Mouse (Mus musculus) G1E (cell line): ENCODE measurements around the gene Pde4c.

Experiments used
- CTCF ChIP-seq: IDR thresholded peaks from 2 replicates; pipeline ENCODE4 v1.5.1; 2012; ENCODE audit warnings: low read depth, low read length, inconsistent platforms, mixed read lengths
- GATA1 ChIP-seq: IDR thresholded peaks from 2 replicates; pipeline ENCODE4 v1.6.1; 2012; ENCODE audit warnings: borderline replicate concordance, low read length, inconsistent platforms, mixed read lengths
- POLR2AphosphoS5 ChIP-seq: IDR thresholded peaks from 2 replicates; pipeline ENCODE4 v1.6.1; 2012; ENCODE audit warnings: low read depth, low read length, inconsistent platforms; ENCODE audit not compliant: insufficient replicate concordance
- TAL1 ChIP-seq: conservative IDR thresholded peaks from 2 replicates; pipeline ENCODE4 v1.6.1; 2012; ENCODE audit warnings: low read depth, low read length, inconsistent platforms, mixed read lengths

DNA sequence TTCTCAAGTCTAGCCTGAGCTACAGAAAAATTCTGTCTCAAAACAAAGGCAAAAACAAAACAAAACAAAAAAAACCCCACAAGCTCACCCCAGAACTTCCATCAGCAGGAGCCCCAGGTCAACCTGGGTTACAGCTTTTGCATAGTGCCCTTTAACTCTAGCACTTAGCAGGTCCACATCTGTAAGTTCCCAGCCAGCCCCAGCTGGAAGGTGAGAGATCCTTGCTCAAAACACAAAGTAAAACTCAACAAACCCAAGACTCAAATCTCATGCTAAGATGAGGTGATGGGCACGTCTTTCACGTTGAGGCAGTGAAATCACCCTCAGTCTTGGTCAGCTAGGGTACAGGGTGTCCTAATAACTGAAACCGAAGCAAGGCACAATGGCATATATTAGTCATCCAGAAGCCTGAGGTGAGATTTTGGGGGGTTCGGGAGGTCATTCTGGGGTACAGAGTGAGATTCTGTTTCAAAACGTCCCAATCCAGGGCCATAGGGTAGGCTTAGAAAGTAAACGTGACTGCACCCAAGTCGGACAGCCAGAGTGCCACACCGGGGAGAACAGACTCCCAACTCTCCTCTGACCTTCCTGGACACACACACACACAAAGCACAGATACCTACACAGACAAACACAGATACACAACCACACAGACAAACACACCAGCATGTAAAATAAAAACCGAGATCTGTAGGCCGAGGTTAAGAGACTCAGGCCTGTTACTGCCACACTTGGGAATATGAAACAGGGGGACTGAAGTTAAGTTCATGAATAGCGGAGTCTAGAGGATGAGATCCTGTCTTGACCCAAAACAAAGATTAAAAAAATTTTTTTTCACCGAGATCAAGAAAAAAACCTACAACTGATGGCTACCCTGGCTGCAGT, 25.9 kb upstream of the Pde4c start:
- TF ChIP-seq CTCF (no peak), TAL1 (no peak), GATA1 (no peak), POLR2AphosphoS5 (no peak)
